In genomic region chr4:45527562-45528354, GRCm38 (mm10) we compare ENCODE assay signal across 8 mouse cellular contexts. TPM values are rescaled to one million over a fixed set of nuclear protein-coding genes. Genes with fewer than 3 reads are reported as not detected.
DNase-seq lines count a peak whose midpoint lies in the region; ATAC-seq and TF ChIP-seq lines count a peak whose summit lies in the region.

No protein-coding gene starts in this region.

- WGBS in hindbrain, embryonic 10.5 days, result 88% methylated on average over 2 of the region's 2 CpGs
- 82% methylated on average over 2 of the region's 2 CpGs for WGBS in limb, embryonic 15.5 days
- WGBS in small intestine, adult 2 months, result 94% methylated on average over 2 of the region's 2 CpGs

- H3K9ac ChIP-seq in limb, embryonic 15.5 days, result no peak overlapping the region

- H3K27me3 ChIP-seq in hindbrain, embryonic 10.5 days (ENCODE audit: insufficient read depth, poor library complexity, severe bottlenecking), result peaks cover 29% of the 10 kb centered on the region
- no peaks in the 10 kb centered on the region for H3K27me3 ChIP-seq in limb, embryonic 15.5 days
- no peaks in the 10 kb centered on the region for H3K27me3 ChIP-seq in small intestine, adult 2 months (ENCODE audit: control insufficient read depth, insufficient read depth, low read length)

- H3K4me3 ChIP-seq in hindbrain, embryonic 10.5 days, result peak overlapping the region; percentile 78
- H3K4me3 ChIP-seq in limb, embryonic 15.5 days, result peak overlapping the region; percentile 63
- H3K4me3 ChIP-seq in small intestine, adult 2 months (ENCODE audit: low read depth, low read length), result peak overlapping the region; percentile 95

- peak; percentile 44; the same call in 1 of the 2 replicates for TF ChIP-seq CTCF in small intestine, adult 2 months (IDR thresholded peaks at IDR 0.05; ENCODE audit: extremely low read depth, insufficient read length, insufficient replicate concordance, low read depth, low read length)

- H3K9me3 ChIP-seq in hindbrain, embryonic 10.5 days, result no peaks in the 10 kb centered on the region
- H3K9me3 ChIP-seq in limb, embryonic 15.5 days, result no peaks in the 10 kb centered on the region

- peak overlapping the region; percentile 94 for H3K4me2 ChIP-seq in limb, embryonic 15.5 days

- peaks cover 9% of the 10 kb centered on the region for H3K36me3 ChIP-seq in hindbrain, embryonic 10.5 days
- no peaks in the 10 kb centered on the region for H3K36me3 ChIP-seq in limb, embryonic 15.5 days
- 0 out of 2 replicates have a peak, but pooled peaks cover 4% of the 10 kb centered on the region for H3K36me3 ChIP-seq in small intestine, adult 2 months (ENCODE audit: control insufficient read depth, insufficient read depth, low read length)

- H3K4me1 ChIP-seq in hindbrain, embryonic 10.5 days (replicated peaks), result peaks cover 80% of the 10 kb centered on the region
- H3K4me1 ChIP-seq in limb, embryonic 15.5 days, result peaks cover 65% of the 10 kb centered on the region
- H3K4me1 ChIP-seq in small intestine, adult 2 months (ENCODE audit: control insufficient read depth, insufficient read depth, insufficient read length, low read length), result peaks cover 27% of the 10 kb centered on the region

- no peak for ATAC-seq in limb, embryonic 15.5 days (ENCODE audit: insufficient number of reproducible peaks, low FRiP score, low TSS enrichment, low read depth)

- H3K27ac ChIP-seq in hindbrain, embryonic 10.5 days, result peak overlapping the region; percentile 93; the same call in 1 of the 2 replicates
- H3K27ac ChIP-seq in limb, embryonic 15.5 days, result no peak overlapping the region
- peak overlapping the region; percentile 54 for H3K27ac ChIP-seq in small intestine, adult 2 months (ENCODE audit: insufficient read depth, low read depth, low read length)

- TF ChIP-seq POLR2A in small intestine, adult 2 months (IDR thresholded peaks at IDR 0.05; ENCODE audit: low read depth, low read length), result no peak

- DNase-seq in adrenal gland, postnatal 14 days, result peak; percentile 49
- no peak for DNase-seq in adrenal gland, adult 8-10 months
- DNase-seq in brain, adult 2 months (ENCODE audit: low read depth, low spot score), result peak; percentile 30
- DNase-seq in hindbrain, embryonic 10.5 days (ENCODE audit: low spot score), result no peak
- DNase-seq in spleen, postnatal 14 days (ENCODE audit: low spot score in 2 of 2), result no peak
- no peak for DNase-seq in left cerebral cortex, adult 11 months (ENCODE audit: low spot score)

RNA-seq across cellular contexts. Expression of gene Shb, which starts 4.5 kb away (rescaled TPM):
- 71.2 and 76.8 TPM in 2 replicates for total RNA-seq in adrenal gland, postnatal 14 days (2021)
- total RNA-seq in adrenal gland, adult 8-10 months (2022), result 100 to 1,000 TPM in 2 of 4 experiments, 10 to 100 TPM in 2; 39.5 to 104 (median 79.0) TPM
- 3.2 and 3.7 TPM in 2 replicates for polyA plus RNA-seq in hindbrain, embryonic 10.5 days (2016; fragmentation: Nextera tagmentation; extraction: Ambion mirVana)
- polyA plus RNA-seq in limb, embryonic 15.5 days (2015; fragmentation: Nextera tagmentation; extraction: Ambion mirVana), result 6.8 and 9.6 TPM in 2 replicates
- 33.0 and 71.5 TPM in 2 replicates for polyA plus RNA-seq in small intestine, adult 2 months (2012; rRNA removed)

Comparison
In these comparisons a context has a peak if more than half of its experiments do, and no peak if none do; other contexts are left out.
1. DNase-seq: peak in adrenal gland, postnatal 14 days (single experiment) and brain, adult 2 months (single experiment); none in adrenal gland, adult 8-10 months (single experiment), hindbrain, embryonic 10.5 days (single experiment), spleen, postnatal 14 days (0 of 2) and left cerebral cortex, adult 11 months (single experiment).
2. Peak in every context shown above with its lines, with median percentiles within 50 percentile points of each other: H3K4me3 ChIP-seq.